Mouse (Mus musculus) spleen, adult 2 months (tissue): ENCODE data around the gene Nckap5. TPM values are rescaled to one million over a fixed set of nuclear protein-coding genes. Genes with fewer than 3 reads are reported as not detected.

Source experiments
- DNase-seq, 2 experiments: peaks; one replicate each; pipeline versions ENCODE4 v3.0.0 to v3.0.0-alpha.2; 2012 to 2021; ENCODE audit warnings: low spot score in 2 of 2, low read depth in 1 of 2
- H3K27ac ChIP-seq: fragments of 200-500 bp; 2 replicates; pipeline ENCODE4 v1.5.1; 2012; ENCODE audit warnings: low read length, inconsistent platforms; ENCODE audit not compliant: insufficient read depth
- H3K27me3 ChIP-seq: fragments of 200-500 bp; 2 replicates; pipeline ENCODE4 v1.6.1; 2012; ENCODE audit warnings: mild to moderate bottlenecking, moderate library complexity, low read length, inconsistent platforms; ENCODE audit not compliant: control insufficient read depth, insufficient read depth
- H3K36me3 ChIP-seq: fragments of 200-500 bp; 2 replicates; pipeline ENCODE4 v1.6.1; 2012; ENCODE audit warnings: mild to moderate bottlenecking, low read length, inconsistent platforms; ENCODE audit not compliant: control insufficient read depth, insufficient read depth
- H3K4me1 ChIP-seq: fragments of 200-500 bp; 2 replicates; pipeline ENCODE4 v1.6.1; 2011; ENCODE audit warnings: inconsistent platforms; ENCODE audit not compliant: control insufficient read depth, insufficient read depth, insufficient read length
- H3K4me3 ChIP-seq: fragments of 200-500 bp; 2 replicates; pipeline ENCODE4 v1.5.1; 2011; ENCODE audit warnings: mild to moderate bottlenecking, inconsistent platforms; ENCODE audit not compliant: insufficient read depth, insufficient read length; ENCODE audit errors: extremely low read depth
- CTCF ChIP-seq: fragments of 200-500 bp; IDR thresholded peaks from 2 replicates; pipeline ENCODE4 v1.5.1; 2011; ENCODE audit warnings: mild to moderate bottlenecking, inconsistent platforms; ENCODE audit not compliant: insufficient read depth, insufficient read length, insufficient replicate concordance; ENCODE audit errors: extremely low read depth
- POLR2A ChIP-seq: fragments of 200-500 bp; IDR thresholded peaks from 2 replicates; pipeline ENCODE4 v1.6.1; 2011; ENCODE audit warnings: low read depth, low read length, inconsistent platforms
- WGBS: fragments of 180-500 bp; shearing (Covaris S2); methylation state at CpG from one replicate; pipeline ENCODE4 v1.1.7; 2018; 5-methylcytosine and 5-hydroxymethylcytosine counted together
- polyA plus RNA-seq: library from polyadenylated mRNA; depleted of rRNA; stranded (reverse); fragments of >200 nt; gene quantifications from 2 replicates; pipeline ENCODE4 v1.2.3, GENCODE M21; 2012

The Nckap5 gene
- polyA plus RNA-seq, 1 experiment, result 0.26 TPM

GRCm38 (mm10) chr1:126719733-126720348, 110.8 kb downstream of the Nckap5 start:
- Histone ChIP-seq H3K27me3 (no peaks in the 10 kb centered on the region), H3K27ac (no peak overlapping the region), H3K4me3 (no peak overlapping the region), H3K4me1 (no peaks in the 10 kb centered on the region), H3K36me3 (no peaks in the 10 kb centered on the region)
- WGBS, result 61% methylated on average over 5 of the region's 5 CpGs
- TF ChIP-seq CTCF, result no peak
- TF ChIP-seq POLR2A, result no peak
- DNase-seq, result no peak

DNA sequence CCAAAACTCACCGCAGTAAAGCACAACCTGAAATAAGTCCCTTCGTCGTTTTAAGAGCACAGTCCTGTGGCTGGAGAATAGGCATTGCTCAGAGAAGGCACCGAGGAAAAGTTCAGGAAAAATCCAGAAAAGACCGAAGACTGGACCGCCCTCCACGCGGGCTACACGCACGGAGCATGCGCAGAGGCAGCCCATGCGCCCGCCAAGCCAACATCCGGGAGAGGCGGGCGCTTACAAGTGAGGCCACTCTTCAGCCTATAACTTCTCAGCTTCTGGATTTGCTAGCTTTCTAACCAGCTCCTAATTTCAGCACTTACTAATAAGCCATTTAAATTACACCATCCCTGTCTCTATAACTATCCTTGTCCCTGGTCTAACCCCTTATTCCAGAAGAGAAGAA, 124.0 kb downstream of the Nckap5 start:
- TF ChIP-seq CTCF, result no peak
- TF ChIP-seq POLR2A, result no peak
- no peaks in the 10 kb centered on the region for H3K27me3 ChIP-seq
- H3K4me3 ChIP-seq, result no peak overlapping the region
- no peaks in the 10 kb centered on the region for H3K4me1 ChIP-seq
- no peak for DNase-seq
- 96% methylated on average over 16 of the region's 16 CpGs for WGBS
- no peaks in the 10 kb centered on the region for H3K36me3 ChIP-seq
- no peak overlapping the region for H3K27ac ChIP-seq

- Histone ChIP-seq H3K4me1 (no peaks in the 10 kb centered on the region), H3K4me3 (no peak overlapping the region), H3K36me3 (no peaks in the 10 kb centered on the region), H3K27ac (no peak overlapping the region), H3K27me3 (no peaks in the 10 kb centered on the region)
- no peak for TF ChIP-seq POLR2A
- TF ChIP-seq CTCF, result no peak
- no peak for DNase-seq
- 90% methylated on average over 4 of the region's 4 CpGs for WGBS
Measured at GRCm38 (mm10) chr1:126700978-126701320, 129.7 kb downstream of the Nckap5 start.

DNA sequence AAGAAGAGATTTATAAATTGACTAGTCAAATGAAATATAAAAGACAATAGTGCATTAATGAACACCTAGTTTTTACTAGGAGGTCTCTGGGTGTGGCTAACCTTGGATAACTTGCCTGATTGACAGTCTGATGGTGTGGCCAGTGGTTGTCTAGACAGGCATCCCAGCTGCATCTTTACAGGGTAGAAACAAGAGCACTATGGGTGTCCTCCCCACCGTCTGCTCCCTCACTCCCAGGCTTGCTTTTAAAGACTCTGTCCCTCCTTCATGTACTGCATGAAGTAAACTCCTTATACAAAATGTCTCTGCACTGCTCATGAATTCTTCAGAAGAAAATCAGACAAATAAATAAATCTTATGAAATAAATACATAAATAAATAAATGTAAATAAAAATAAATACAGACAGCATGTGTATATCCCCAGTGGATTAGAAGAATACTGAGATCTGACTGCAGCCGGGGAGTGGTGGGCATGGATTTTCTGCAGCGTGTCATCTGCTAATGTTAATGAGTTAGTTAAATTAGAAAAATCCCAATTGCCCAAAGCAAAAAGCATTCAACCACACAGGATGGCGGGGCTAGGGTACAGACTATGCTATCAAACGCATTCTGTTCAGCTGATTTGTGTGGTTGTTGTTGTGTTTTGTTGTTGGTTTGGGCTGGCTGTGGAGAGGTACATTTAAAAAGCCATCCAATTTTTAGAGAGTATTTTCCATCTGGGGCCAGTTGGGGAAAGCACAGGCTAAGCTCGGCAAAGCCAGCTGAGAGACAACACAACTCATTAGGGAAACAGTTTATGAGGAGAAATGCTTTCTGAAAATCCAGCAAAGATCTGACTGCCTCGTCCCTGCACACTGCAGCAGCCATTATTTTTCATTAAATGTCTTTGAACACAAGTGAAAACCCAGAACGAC, 130.3 kb downstream of the Nckap5 start:
- H3K36me3 ChIP-seq, result no peaks in the 10 kb centered on the region
- DNase-seq, result no peak
- no peak overlapping the region for H3K27ac ChIP-seq
- no peak overlapping the region for H3K4me3 ChIP-seq
- no peaks in the 10 kb centered on the region for H3K27me3 ChIP-seq
- H3K4me1 ChIP-seq, result no peaks in the 10 kb centered on the region
- 86% methylated on average over 8 of the region's 8 CpGs for WGBS
- TF ChIP-seq POLR2A (no peak), CTCF (no peak)

- no peaks in the 10 kb centered on the region for H3K4me1 ChIP-seq
Measured at GRCm38 (mm10) chr1:126693585-126693984, 137.0 kb downstream of the Nckap5 start.

DNA sequence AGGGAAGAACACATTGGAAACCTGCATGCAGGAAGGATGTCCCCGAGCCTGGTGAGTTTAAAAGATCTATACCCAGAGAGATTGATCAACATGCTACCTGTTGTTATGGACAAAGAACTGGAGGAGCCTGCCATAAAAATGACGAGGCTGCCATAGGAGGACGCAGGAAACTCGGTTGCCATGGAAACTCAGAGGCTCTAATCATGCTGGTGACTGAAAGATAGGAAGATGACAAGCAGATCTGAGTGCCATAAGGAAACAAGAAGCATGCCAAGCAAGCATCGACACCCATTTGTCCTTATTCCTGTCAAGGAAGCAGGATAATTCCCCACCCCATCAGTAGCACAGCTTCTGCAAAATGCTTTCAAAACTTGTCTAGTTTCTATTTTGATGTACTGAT, 142.0 kb downstream of the Nckap5 start:
- H3K4me1 ChIP-seq, result no peaks in the 10 kb centered on the region
- no peak overlapping the region for H3K27ac ChIP-seq
- DNase-seq, result no peak
- H3K27me3 ChIP-seq, result no peaks in the 10 kb centered on the region
- TF ChIP-seq POLR2A (no peak), CTCF (no peak)
- H3K36me3 ChIP-seq, result no peaks in the 10 kb centered on the region
- WGBS, result 69% methylated on average over 5 of the region's 5 CpGs
- no peak overlapping the region for H3K4me3 ChIP-seq

More at GRCm38 (mm10) chr1:126693585-126693984, 137.0 kb downstream of the Nckap5 start:
- 87% methylated on average over 7 of the region's 7 CpGs for WGBS
- Histone ChIP-seq H3K36me3 (no peaks in the 10 kb centered on the region), H3K27ac (no peak overlapping the region), H3K27me3 (no peaks in the 10 kb centered on the region), H3K4me3 (no peak overlapping the region)
- TF ChIP-seq POLR2A (no peak), CTCF (no peak)
- no peak for DNase-seq

DNA sequence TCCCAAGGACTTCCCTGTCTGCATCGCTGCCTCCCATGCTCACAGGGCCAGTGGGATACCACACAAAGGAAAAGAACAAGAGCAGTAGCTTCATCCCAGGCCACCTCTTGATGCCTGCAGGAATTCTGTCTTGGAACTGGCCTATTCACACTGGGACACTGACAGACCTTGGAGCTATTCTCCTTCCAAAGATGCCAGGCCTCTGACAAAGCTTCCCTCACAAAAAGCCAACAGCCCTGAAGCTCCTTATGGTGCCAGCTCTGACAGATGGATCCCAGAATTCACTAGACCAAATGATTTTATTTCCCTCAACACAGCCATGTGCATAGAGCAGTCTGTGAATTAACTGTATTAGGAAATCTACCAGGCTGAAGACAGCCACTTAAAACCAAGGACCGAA, 143.9 kb downstream of the Nckap5 start:
- no peak overlapping the region for H3K27ac ChIP-seq
- no peaks in the 10 kb centered on the region for H3K36me3 ChIP-seq
- no peak for DNase-seq
- no peak overlapping the region for H3K4me3 ChIP-seq
- WGBS, result 91% methylated on average over 2 of the region's 2 CpGs
- TF ChIP-seq POLR2A (no peak), CTCF (no peak)
- no peaks in the 10 kb centered on the region for H3K4me1 ChIP-seq
- H3K27me3 ChIP-seq, result no peaks in the 10 kb centered on the region
